Mouse (Mus musculus) layer of hippocampus, postnatal 36 days (tissue): Measurements from ENCODE around the gene Gm10073. TPM values are rescaled to one million over a fixed set of nuclear protein-coding genes. Genes with fewer than 3 reads are reported as not detected.
"Not testable (repeated sequence)": the region's sequence is repeated elsewhere in the genome, so short reads cannot be mapped to it uniquely, and the experiment has no call there.

Source experiments
- DNase-seq, 2 experiments: peaks; one replicate each; pipeline ENCODE4 v3.0.0; 2022
- total RNA-seq, 2 experiments: library from RNA; stranded (reverse); gene quantifications; 2 replicates each; pipeline ENCODE4 v1.2.3; 2021

Gm10073 gene
- total RNA-seq, result 10 to 100 TPM; 86.3 to 90.8 TPM

DNA sequence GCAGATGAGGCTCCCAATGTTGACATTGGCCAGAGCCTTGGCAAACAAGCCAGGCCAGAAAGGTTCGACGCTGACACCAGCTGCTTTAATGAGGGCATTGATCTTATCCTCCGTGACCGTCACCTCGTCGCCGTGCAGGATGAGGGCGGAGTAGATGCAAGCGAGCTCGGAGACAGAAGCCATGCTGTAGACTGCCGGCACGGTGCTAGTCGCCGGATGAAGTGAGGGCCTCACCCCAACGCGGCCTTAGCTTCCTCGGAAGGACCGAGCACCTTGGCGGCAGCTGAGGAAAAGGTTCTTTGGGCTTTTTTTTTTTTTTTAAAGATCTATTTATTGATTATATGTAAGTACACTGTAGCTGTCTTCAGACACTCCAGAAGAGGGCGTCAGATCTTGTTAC is at the start of gene Gm10073:
Gene Gm10073, minus strand, starts transcription at position 294 of the 400 bp plus-strand sequence.
- DNase-seq, result not testable (repeated sequence)

- DNase-seq, result no peak
These were observed 49.8 kb upstream of the Gm10073 start for GRCm38 (mm10) chr8:106623016-106623415.

DNA sequence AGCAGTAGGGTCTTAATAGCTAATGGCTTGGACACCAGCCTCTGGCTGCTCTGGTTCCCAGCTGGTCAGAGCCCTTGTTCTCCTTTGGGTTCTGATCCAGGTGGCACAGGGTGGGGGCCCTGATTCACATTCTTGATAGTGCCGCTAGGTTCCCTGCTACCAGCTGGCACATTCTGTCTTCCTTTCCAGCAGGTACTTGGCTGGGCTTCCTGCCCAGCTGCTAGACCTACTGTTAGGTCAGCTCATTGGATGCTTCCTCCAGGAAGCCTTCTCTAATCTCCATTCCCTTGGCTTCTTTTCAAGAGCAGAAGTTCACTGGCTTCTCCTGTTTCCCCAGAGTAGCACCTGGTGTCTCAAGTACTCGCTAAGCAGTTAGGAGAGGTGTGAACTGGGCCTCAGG is 47.2 kb upstream of the Gm10073 start:
- no peak for DNase-seq

- no peak for DNase-seq
These were observed 46.4 kb upstream of the Gm10073 start for GRCm38 (mm10) chr8:106619549-106620245.

- DNase-seq, result no peak
These were observed 45.1 kb upstream of the Gm10073 start for GRCm38 (mm10) chr8:106618324-106618723.

- no peak for DNase-seq
These were observed 44.6 kb upstream of the Gm10073 start for GRCm38 (mm10) chr8:106617865-106618264.

DNA sequence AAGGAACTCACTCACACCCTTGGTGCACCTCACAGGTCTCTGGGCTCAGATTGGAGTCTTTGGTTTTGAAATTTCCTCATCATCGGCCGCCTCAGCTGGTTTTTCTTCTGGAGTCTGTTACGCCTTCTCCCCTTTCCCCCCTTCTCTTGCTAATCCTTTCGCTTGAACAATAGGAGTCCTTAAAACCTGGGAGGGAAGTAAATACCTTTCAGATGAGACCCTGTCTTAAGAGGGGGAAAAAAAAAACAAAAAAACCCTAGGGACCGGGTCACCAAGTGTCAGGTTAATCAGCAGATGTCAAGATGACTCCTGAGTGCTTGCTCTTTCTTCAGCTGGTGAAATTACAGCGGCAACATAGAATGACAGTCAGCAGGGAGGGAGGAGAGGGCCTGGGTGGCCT is 43.9 kb upstream of the Gm10073 start:
- DNase-seq, result no peak

DNA sequence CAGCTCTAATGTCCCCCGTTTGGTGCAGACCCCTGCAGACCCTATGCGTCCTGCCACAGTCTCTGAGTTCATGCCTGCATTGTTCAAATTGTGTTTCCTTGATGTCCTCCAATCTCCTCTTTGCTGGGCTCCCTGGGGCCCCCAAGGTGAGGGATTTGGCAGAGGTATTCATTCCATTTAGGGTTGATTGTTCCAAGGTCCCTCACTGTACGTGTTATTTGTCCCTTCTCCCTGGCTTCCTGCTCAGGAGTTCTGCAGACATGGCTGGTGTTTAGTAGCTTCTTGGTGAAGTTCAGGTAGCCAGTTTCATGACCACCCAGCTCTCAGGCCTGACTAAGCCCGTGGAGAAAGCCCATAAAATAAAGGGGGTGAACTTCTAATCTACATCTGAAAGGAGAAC is 43.4 kb upstream of the Gm10073 start:
- DNase-seq, result no peak

- DNase-seq, result no peak
These were observed 42.5 kb upstream of the Gm10073 start for GRCm38 (mm10) chr8:106615661-106616299.

DNA sequence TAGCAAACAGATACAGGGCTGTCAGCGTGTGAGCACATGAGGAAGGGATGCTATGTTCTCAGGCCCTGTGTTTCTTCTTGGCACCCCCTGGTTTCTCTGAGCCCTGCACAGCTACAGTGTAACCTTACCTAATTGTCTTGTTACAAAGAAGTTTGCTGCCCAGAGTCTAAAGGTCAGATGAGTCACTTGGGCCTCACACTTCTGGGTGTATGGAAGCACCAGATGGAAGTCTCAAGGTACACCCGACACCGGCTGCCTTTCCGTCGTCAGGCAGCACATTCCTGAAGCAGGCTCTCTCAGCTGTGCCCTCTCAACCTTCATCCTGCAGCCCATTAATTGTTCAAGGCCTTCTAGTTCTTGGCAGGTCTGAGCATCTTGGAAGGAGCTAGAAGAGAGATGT is 41.4 kb upstream of the Gm10073 start:
- DNase-seq, result no peak

DNA sequence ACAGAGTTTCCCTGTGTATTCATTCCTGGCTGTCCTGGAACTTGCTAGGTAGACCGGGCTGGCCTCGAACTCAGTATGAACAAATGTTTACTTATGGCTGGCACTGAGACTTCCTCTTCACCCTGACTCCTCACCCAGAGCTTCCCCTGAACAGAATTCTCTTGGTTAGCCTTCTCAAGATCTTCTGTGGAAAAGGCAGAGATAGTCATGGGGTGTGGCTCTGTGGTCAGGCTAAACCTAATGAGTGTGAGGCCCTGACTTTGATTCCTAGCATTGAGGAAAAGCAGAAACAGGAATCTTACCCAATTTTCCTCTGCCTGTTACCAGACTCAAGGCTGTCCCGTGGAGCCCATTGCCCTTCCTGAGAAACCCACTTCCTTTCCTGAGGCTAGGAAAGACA is 38.8 kb upstream of the Gm10073 start:
- DNase-seq, result no peak

GRCm38 (mm10) chr8:106610958-106611640 is 37.8 kb upstream of the Gm10073 start:
- DNase-seq, result no peak

- DNase-seq, result no peak
These were observed 36.0 kb upstream of the Gm10073 start for GRCm38 (mm10) chr8:106609076-106609903.

- DNase-seq, result no peak
These were observed 35.2 kb upstream of the Gm10073 start for GRCm38 (mm10) chr8:106608425-106608824.

DNA sequence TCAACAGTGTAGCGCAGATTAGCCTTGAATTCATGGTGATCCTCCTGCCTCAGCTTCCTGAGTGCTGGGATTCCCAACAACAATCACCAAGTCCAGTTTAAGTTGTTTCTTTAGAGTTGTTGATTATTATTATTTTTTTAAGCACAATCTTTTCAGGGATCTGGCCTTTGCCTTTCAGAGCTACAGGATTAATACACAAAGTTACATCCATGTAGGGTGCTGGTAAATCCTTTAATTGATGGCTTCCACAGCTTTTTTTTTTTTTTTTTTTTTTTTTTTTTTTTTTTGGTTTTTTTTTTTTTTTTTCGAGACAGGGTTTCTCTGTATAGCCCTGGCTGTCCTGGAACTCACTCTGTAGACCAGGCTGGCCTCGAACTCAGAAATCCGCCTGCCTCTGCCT is 34.5 kb upstream of the Gm10073 start:
- DNase-seq, result not testable (repeated sequence)

GRCm38 (mm10) chr8:106606601-106607145 is 33.4 kb upstream of the Gm10073 start:
- DNase-seq, result no peak

GRCm38 (mm10) chr8:106606121-106606520 is 32.9 kb upstream of the Gm10073 start:
- no peak for DNase-seq

DNA sequence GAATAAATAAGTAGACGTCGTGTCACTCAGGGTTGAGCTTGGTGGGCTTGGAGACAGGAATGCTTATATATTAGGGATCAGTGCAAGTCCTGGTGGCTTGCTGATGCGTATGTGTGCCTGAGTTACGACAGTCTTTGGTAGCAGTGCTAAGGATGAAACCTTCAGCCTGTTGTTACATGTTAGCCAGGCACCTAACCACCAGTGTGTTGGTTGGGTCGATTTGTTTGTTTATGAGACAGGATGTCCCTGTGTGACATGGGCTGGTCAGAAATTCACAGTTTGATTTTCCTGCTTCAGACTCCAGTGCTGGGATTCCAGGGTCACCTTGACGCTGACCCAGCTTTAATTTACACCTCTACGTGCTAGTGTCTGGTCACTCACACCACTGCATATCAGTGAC is 32.4 kb upstream of the Gm10073 start:
- no peak for DNase-seq

- no peak for DNase-seq
These were observed 30.7 kb upstream of the Gm10073 start for GRCm38 (mm10) chr8:106603933-106604332.

DNA sequence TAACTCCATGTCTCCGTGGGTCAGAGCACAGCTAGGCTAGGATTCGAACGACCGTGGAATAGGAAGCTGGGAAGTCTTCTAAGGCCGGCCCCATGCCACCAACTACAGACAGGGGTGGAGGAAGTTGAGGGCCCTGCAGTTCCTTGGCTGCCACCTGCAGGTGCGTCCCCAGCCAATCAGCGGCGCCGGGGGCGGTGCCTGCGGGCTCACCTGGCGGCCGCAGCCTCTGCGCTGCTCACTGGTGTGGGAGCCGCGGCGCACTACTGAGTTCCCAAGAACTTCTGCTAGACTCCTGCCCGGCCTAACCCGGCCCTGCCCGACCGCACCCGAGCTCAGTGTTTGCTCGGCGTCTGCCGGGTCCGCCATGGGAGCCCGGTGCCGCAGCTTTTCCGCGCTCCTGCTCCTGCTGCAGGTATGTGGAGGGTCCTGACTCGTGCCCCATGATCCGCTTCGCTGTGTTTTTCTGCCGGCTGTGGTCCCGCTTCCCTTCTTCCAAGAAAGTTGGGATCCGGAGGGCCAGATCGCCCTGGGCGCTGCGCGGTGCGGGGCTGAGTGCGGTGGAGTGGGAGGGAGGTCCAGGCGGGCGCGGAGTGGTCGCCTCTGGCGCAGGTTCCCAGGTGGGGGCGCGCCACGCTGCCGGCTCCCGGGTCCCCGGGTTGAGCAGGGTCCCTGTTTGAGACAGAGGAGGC is 30.0 kb upstream of the Gm10073 start, which contains the start of gene Cdh1:
Gene Cdh1, plus strand, starts transcription at position 221 of the 689 bp plus-strand sequence.
- no peak for DNase-seq

DNA sequence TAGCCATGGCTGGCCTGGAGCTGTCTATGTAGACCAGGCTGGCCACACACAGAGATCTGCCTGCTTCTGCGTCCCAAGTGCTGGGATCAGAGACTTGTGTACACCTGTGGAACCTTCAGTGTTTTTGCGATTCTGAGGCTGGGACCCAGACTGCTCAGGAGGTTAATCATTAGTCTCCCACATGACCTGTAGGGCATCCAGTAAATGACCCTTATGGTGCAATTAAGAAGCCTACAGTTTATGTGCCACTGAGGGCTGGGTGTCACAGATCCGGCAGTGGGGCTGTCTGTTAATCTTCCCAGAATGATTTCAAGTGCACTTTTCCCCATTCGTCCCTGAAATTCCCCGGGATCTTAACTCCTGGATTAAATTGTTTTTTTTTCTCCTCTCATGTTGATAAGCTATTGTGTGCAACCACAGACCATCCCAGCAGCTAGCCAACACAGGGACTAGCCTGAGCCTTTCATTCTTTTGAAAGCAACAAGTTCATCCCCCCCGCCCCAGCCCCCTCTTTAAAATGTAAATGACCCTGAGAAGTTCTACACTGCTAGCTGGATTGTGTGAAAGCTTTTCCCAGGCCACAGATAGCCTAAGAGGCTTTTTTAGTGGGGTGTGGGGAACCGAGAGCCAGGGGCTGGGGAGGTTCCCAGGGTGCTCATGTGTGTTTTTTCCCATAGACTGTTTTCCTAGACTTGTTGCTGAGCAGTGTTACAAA is 26.2 kb upstream of the Gm10073 start:
- no peak for DNase-seq
